Mouse (Mus musculus): ENCODE measurements around the gene Dusp6. TPM values are rescaled to one million over a fixed set of nuclear protein-coding genes. Genes with fewer than 3 reads are reported as not detected.

The Dusp6 gene
- polyA plus RNA-seq, 1 experiment: not detected

DNA sequence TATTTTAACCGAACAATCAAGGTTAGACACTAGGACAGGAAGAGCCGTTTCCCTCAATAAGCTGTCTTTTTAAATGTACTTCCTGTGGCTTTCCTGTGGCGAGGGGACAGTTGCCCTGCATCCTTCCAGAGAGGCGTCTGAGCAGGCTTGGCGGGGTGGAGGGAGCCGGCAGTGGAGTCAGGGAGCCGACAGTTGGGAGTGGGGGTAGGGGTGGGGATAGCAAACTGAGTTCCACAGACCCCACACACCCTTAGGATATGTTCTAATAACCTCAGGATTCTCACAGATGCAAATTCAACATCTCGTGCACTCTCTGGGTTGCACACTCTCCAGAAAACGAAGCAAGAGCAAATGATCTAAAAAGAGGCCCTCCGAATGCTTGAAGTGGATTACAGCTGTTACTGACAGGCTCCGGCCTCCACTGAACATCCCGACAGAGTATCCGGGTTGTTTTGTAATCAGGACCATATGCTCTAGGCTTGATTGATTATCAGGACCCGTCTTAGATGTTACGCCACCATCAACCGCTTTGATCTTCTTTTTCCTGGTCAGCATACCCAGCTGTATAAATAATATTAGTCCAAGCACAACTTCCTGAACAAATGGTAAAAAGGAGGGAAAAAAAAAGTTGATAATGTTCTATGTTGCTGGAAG, 33.9 kb upstream of the Dusp6 start:
- Histone ChIP-seq H3K4me1 (ENCODE audit: control insufficient read depth, insufficient read depth, low read length) (peaks cover 3% of the 10 kb centered on the region), H3K4me3 (ENCODE audit: insufficient read depth, low read depth, low read length) (no peak overlapping the region), H3K27ac (ENCODE audit: insufficient read depth, low read depth, low read length) (no peak overlapping the region)
- TF ChIP-seq POLR2A (IDR thresholded peaks at IDR 0.05; ENCODE audit: insufficient read depth, low read depth, low read length): no peak
- TF ChIP-seq CTCF (IDR thresholded peaks at IDR 0.05; ENCODE audit: insufficient read depth, low read depth, low read length): no peak
- WGBS: 58% methylated on average over 16 of the region's 16 CpGs

- Histone ChIP-seq H3K27ac (ENCODE audit: insufficient read depth, low read depth, low read length) (no peak overlapping the region), H3K4me3 (ENCODE audit: insufficient read depth, low read depth, low read length) (no peak overlapping the region), H3K4me1 (ENCODE audit: control insufficient read depth, insufficient read depth, low read length) (peaks cover 3% of the 10 kb centered on the region)
- TF ChIP-seq CTCF (IDR thresholded peaks at IDR 0.05; ENCODE audit: insufficient read depth, low read depth, low read length): no peak
- no peak for TF ChIP-seq POLR2A (IDR thresholded peaks at IDR 0.05; ENCODE audit: insufficient read depth, low read depth, low read length)
- WGBS: 80% methylated on average over 7 of the region's 7 CpGs
Measured at GRCm38 (mm10) chr10:99232518-99233227, 30.4 kb upstream of the Dusp6 start.

- Histone ChIP-seq H3K27ac (ENCODE audit: insufficient read depth, low read depth, low read length) (no peak overlapping the region), H3K4me1 (ENCODE audit: control insufficient read depth, insufficient read depth, low read length) (no peaks in the 10 kb centered on the region), H3K4me3 (ENCODE audit: insufficient read depth, low read depth, low read length) (no peak overlapping the region)
- WGBS: 96% methylated on average over 8 of the region's 8 CpGs
- TF ChIP-seq POLR2A (IDR thresholded peaks at IDR 0.05; ENCODE audit: insufficient read depth, low read depth, low read length): no peak
Measured at GRCm38 (mm10) chr10:99234336-99234735, 28.7 kb upstream of the Dusp6 start.

- no peak overlapping the region for H3K4me3 ChIP-seq (ENCODE audit: insufficient read depth, low read depth, low read length)
- H3K27ac ChIP-seq (ENCODE audit: insufficient read depth, low read depth, low read length): no peak overlapping the region
- no peaks in the 10 kb centered on the region for H3K4me1 ChIP-seq (ENCODE audit: control insufficient read depth, insufficient read depth, low read length)
- TF ChIP-seq POLR2A (IDR thresholded peaks at IDR 0.05; ENCODE audit: insufficient read depth, low read depth, low read length) (no peak), CTCF (IDR thresholded peaks at IDR 0.05; ENCODE audit: insufficient read depth, low read depth, low read length) (no peak)
- WGBS: 90% methylated on average over 9 of the region's 9 CpGs
Measured at GRCm38 (mm10) chr10:99235081-99235480, 27.9 kb upstream of the Dusp6 start.

GRCm38 (mm10) chr10:99237205-99237832, 25.7 kb upstream of the Dusp6 start:
- 87% methylated on average over 11 of the region's 11 CpGs for WGBS

DNA sequence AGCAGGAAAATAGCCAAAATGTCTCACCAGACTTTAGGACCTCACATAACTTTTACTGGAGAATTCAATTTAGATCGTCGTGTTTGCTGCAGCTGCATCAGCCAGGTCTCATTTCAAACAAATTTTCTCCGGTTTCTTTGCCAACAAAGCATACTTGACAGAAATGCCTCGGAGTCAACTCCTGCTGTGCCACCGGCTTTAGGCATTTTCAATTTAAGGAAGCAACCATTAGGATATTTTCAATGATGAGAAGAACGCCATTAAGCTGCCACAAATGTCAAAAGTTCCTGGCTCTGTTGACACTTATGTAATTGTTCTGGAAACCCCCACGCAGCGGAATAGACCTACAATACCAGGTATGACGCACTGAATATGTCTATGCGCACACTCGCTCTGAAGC, 24.5 kb upstream of the Dusp6 start:
- 0 out of 2 replicates have a peak, but pooled peaks cover 3% of the 10 kb centered on the region for H3K4me1 ChIP-seq (ENCODE audit: control insufficient read depth, insufficient read depth, low read length)
- TF ChIP-seq POLR2A (IDR thresholded peaks at IDR 0.05; ENCODE audit: insufficient read depth, low read depth, low read length) (no peak), CTCF (IDR thresholded peaks at IDR 0.05; ENCODE audit: insufficient read depth, low read depth, low read length) (no peak)
- 67% methylated on average over 11 of the region's 11 CpGs for WGBS
- no peak overlapping the region for H3K4me3 ChIP-seq (ENCODE audit: insufficient read depth, low read depth, low read length)
- no peak overlapping the region for H3K27ac ChIP-seq (ENCODE audit: insufficient read depth, low read depth, low read length)

More at GRCm38 (mm10) chr10:99237205-99237832, 25.7 kb upstream of the Dusp6 start:
- no peak for TF ChIP-seq POLR2A (IDR thresholded peaks at IDR 0.05; ENCODE audit: insufficient read depth, low read depth, low read length)
- no peak for TF ChIP-seq CTCF (IDR thresholded peaks at IDR 0.05; ENCODE audit: insufficient read depth, low read depth, low read length)
- no peak overlapping the region for H3K27ac ChIP-seq (ENCODE audit: insufficient read depth, low read depth, low read length)
- no peak overlapping the region for H3K4me3 ChIP-seq (ENCODE audit: insufficient read depth, low read depth, low read length)
- 0 out of 2 replicates have a peak, but pooled peaks cover 3% of the 10 kb centered on the region for H3K4me1 ChIP-seq (ENCODE audit: control insufficient read depth, insufficient read depth, low read length)

DNA sequence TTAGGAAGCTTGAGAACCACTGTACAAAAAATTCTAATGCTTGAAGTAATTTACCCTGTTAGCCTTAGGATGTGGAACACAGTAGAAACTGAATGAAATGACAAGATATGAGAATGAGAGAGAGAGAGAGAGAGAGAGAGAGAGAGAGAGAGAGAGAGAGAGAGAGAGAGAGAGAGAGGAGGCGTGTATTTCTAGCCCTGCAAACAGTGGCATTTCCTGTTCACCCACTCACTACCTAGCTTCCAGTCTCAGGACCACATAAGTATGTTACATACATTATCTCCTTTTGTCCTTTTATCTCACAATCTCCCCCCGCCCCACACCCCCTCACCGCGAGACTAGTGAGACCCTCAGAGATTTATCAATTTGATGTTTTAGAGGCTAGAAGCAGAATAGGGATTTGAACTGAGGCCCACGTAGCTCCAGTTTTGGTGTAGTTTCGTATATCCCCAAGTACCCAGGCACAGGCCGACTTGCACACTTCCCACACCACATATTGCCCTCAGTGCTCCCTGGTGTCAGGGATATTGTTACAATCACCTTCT, 21.7 kb upstream of the Dusp6 start:
- WGBS: 92% methylated on average over 7 of the region's 7 CpGs
- no peak overlapping the region for H3K4me3 ChIP-seq (ENCODE audit: insufficient read depth, low read depth, low read length)
- no peak for TF ChIP-seq CTCF (IDR thresholded peaks at IDR 0.05; ENCODE audit: insufficient read depth, low read depth, low read length)
- TF ChIP-seq POLR2A (IDR thresholded peaks at IDR 0.05; ENCODE audit: insufficient read depth, low read depth, low read length): no peak
- H3K27ac ChIP-seq (ENCODE audit: insufficient read depth, low read depth, low read length): no peak overlapping the region
- H3K4me1 ChIP-seq (ENCODE audit: control insufficient read depth, insufficient read depth, low read length): peaks cover 6% of the 10 kb centered on the region; the same call in 1 of the 2 replicates

- H3K27ac ChIP-seq (ENCODE audit: insufficient read depth, low read depth, low read length): no peak overlapping the region
- WGBS: 57% methylated on average over 16 of the region's 16 CpGs
- no peak overlapping the region for H3K4me3 ChIP-seq (ENCODE audit: insufficient read depth, low read depth, low read length)
- TF ChIP-seq CTCF (IDR thresholded peaks at IDR 0.05; ENCODE audit: insufficient read depth, low read depth, low read length): no peak
- peaks cover 6% of the 10 kb centered on the region; the same call in 1 of the 2 replicates for H3K4me1 ChIP-seq (ENCODE audit: control insufficient read depth, insufficient read depth, low read length)
Measured at GRCm38 (mm10) chr10:99241829-99242711, 21.0 kb upstream of the Dusp6 start.

All from olfactory bulb, adult 2 months (tissue).